Mouse (Mus musculus): ENCODE results near the gene Fras1.

DNA sequence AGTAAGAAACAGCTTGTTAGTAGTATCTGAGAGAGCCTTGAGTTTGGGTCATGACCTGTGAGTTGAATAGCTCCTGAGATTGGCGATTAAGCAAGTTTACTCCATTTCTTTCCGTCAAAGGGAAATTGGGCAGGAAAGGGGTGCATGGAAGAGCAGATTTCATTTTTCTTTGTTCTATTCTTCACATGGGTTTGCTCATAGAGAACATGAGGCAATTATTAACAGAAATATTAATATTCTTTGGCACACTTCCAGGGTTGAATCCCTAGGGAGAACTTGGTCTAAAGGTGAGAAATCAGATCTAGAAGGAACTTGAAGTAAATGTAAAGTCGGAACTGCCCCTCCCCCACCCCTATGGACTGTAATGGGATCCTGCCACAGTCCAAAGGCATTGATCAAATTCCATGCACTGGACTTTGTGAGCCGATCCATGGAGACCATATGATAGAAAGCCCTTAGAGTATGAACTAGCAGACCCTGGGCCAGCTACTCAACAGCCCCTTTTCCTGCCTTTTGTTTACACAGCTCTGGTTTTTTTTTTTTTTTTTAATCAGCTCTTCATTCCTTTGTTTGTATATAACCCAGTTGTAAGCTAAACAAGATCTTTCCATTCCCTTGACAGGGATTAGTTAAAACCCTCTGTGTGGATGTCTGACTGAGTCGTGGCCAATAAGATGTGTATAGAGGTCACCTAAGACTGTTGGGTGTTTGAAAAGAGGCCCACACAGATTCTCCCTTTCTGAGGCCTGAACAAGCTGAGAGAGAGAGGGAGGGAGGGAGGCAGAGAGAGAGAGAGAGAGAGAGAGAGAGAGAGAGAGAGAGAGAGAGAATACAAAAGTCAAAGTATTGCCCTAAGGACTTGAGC is 22.3 kb downstream of the Fras1 start:
- TF ChIP-seq CTCF (IDR thresholded peaks at IDR 0.05; ENCODE audit: low read depth) (no peak), EP300 (optimal IDR thresholded peaks at IDR 0.05) (no peak)

All from stomach, postnatal 0 days (tissue).